Mouse (Mus musculus) heart, embryonic 13.5 days (tissue): ENCODE data around the gene 6430550D23Rik. TPM values are rescaled to one million over a fixed set of nuclear protein-coding genes. Genes with fewer than 3 reads are reported as not detected.
"Not testable (repeated sequence)": the region's sequence is repeated elsewhere in the genome, so short reads cannot be mapped to it uniquely, and the experiment has no call there.

Source experiments
- ATAC-seq: fragments of 200-750 bp; cut with Nextera tagmentation; 2 replicates; pipeline ENCODE4 v1.8.0; 2017; ENCODE audit warnings: moderate TSS enrichment; ENCODE audit not compliant: insufficient number of reproducible peaks, low FRiP score, low TSS enrichment; ENCODE audit errors: extremely low read depth
- H3K27ac ChIP-seq: fragments of 300-500 bp; sonication (generic); replicated peaks from 2 replicates; pipeline ENCODE4 v1.5.1; 2015; ENCODE audit warnings: moderate library complexity, mild to moderate bottlenecking, inconsistent platforms
- H3K27me3 ChIP-seq: fragments of 300-500 bp; sonication (generic); replicated peaks from 2 replicates; pipeline ENCODE4 v1.6.1; 2015; ENCODE audit warnings: mild to moderate bottlenecking, inconsistent platforms
- H3K36me3 ChIP-seq: fragments of 300-500 bp; sonication (generic); 2 replicates; pipeline ENCODE4 v1.6.1; 2015; ENCODE audit warnings: mild to moderate bottlenecking, inconsistent platforms
- H3K4me1 ChIP-seq: fragments of 300-500 bp; sonication (generic); 2 replicates; pipeline ENCODE4 v1.6.1; 2015; ENCODE audit warnings: inconsistent platforms
- H3K4me2 ChIP-seq: fragments of 300-500 bp; sonication (generic); 2 replicates; pipeline ENCODE4 v1.6.1; 2015; ENCODE audit warnings: inconsistent platforms, mild to moderate bottlenecking, moderate library complexity
- H3K4me3 ChIP-seq: fragments of 300-500 bp; sonication (generic); 2 replicates; pipeline ENCODE4 v1.5.1; 2015; ENCODE audit warnings: moderate library complexity, mild to moderate bottlenecking, inconsistent platforms
- H3K9ac ChIP-seq: fragments of 300-500 bp; sonication (generic); 2 replicates; pipeline ENCODE4 v1.6.1; 2015; ENCODE audit warnings: inconsistent platforms, mild to moderate bottlenecking, moderate library complexity
- H3K9me3 ChIP-seq: fragments of 300-500 bp; sonication (generic); 2 replicates; pipeline ENCODE4 v1.6.1; 2016; ENCODE audit warnings: inconsistent platforms
- WGBS: fragments of 180-500 bp; shearing (Covaris S2); methylation state at CpG from one replicate; pipeline ENCODE4 v1.1.7; 2015; ENCODE audit warnings: mixed read lengths; 5-methylcytosine and 5-hydroxymethylcytosine counted together
- polyA plus RNA-seq: library from polyadenylated mRNA; unstranded; fragments of >200 nt; fragmentation: Nextera tagmentation; extraction: Ambion mirVana; gene quantifications from 2 replicates; pipeline ENCODE4 v1.2.1, GENCODE M21; 2015

6430550D23Rik gene
- polyA plus RNA-seq, 1 experiment from 2014 or later, result 1.0 TPM

- 73% methylated on average over 7 of the region's 7 CpGs for WGBS
These were observed 67.8 kb downstream of the 6430550D23Rik start for GRCm38 (mm10) chr2:155939897-155940529.

GRCm38 (mm10) chr2:155929531-155930442, 78.0 kb downstream of the 6430550D23Rik start, which contains the start of gene Uqcc1:
Uqcc1 (minus strand) TSS chr2:155930310.
- ATAC-seq, result peak; percentile 71; the same call in 1 of the 2 replicates
- peak within 1 kb of the TSS; percentile 76 for H3K4me3 ChIP-seq
- WGBS, result under 1% methylated on average over 38 of the region's 38 CpGs
- H3K27me3 ChIP-seq, result no peaks in the 10 kb centered on the region
- peaks cover 22% of the 10 kb centered on the region for H3K4me1 ChIP-seq
- H3K36me3 ChIP-seq, result peaks cover 11% of the 10 kb centered on the region; the same call in 1 of the 2 replicates
- peak within 1 kb of the TSS; percentile 93 for H3K27ac ChIP-seq
- H3K9me3 ChIP-seq, result no peaks in the 10 kb centered on the region
- H3K9ac ChIP-seq, result peak within 1 kb of the TSS; percentile 85
- H3K4me2 ChIP-seq, result peak within 1 kb of the TSS; percentile 68

More at GRCm38 (mm10) chr2:155939897-155940529, 67.8 kb downstream of the 6430550D23Rik start:
- Histone ChIP-seq H3K4me2 (no peak overlapping the region), H3K36me3 (no peaks in the 10 kb centered on the region), H3K4me1 (peaks cover 15% of the 10 kb centered on the region), H3K9me3 (no peaks in the 10 kb centered on the region), H3K27ac (no peak overlapping the region), H3K9ac (no peak overlapping the region), H3K4me3 (no peak overlapping the region), H3K27me3 (peaks cover 12% of the 10 kb centered on the region)
- no peak for ATAC-seq

GRCm38 (mm10) chr2:155928711-155929345, 78.9 kb downstream of the 6430550D23Rik start:
- Histone ChIP-seq H3K4me2 (peak overlapping the region; percentile 68), H3K27ac (peak overlapping the region; percentile 93), H3K27me3 (no peaks in the 10 kb centered on the region), H3K36me3 (peaks cover 20% of the 10 kb centered on the region; the same call in 1 of the 2 replicates), H3K9ac (peak overlapping the region; percentile 85), H3K4me1 (peaks cover 22% of the 10 kb centered on the region), H3K4me3 (peak overlapping the region; percentile 76), H3K9me3 (no peaks in the 10 kb centered on the region)
- 81% methylated on average over 7 of the region's 7 CpGs for WGBS
- ATAC-seq, result no peak

- not testable (repeated sequence) for H3K9me3 ChIP-seq, ATAC-seq, H3K4me2 ChIP-seq, H3K27me3 ChIP-seq, H3K9ac ChIP-seq, H3K27ac ChIP-seq, H3K4me3 ChIP-seq
- H3K4me1 ChIP-seq, result peaks cover 16% of the 10 kb centered on the region
- WGBS, result 80% methylated on average over 6 of the region's 6 CpGs
- H3K36me3 ChIP-seq, result peaks cover 40% of the 10 kb centered on the region
These were observed 82.6 kb downstream of the 6430550D23Rik start for GRCm38 (mm10) chr2:155925213-155925612.

Other genes starting within 250 kb of the 6430550D23Rik start
- gene Mmp24, start 232.6 kb downstream of the 6430550D23Rik start, polyA plus RNA-seq, result 0.04 TPM in 1 of 2 replicates, not detected in the other
- 10.8 and 12.0 TPM in 2 replicates for gene BC029722, start 188.6 kb downstream of the 6430550D23Rik start, polyA plus RNA-seq
- 127 and 152 TPM in 2 replicates for gene Eif6, start 181.1 kb downstream of the 6430550D23Rik start, polyA plus RNA-seq
- gene Fam83c, start 173.1 kb downstream of the 6430550D23Rik start, polyA plus RNA-seq, result 0.06 and 0.09 TPM in 2 replicates
- gene Uqcc1, start 77.7 kb downstream of the 6430550D23Rik start, polyA plus RNA-seq, result 99.7 and 108 TPM in 2 replicates
- not detected in 2 replicates for gene Gm15557, start 67.2 kb downstream of the 6430550D23Rik start, polyA plus RNA-seq
- 0.37 and 0.64 TPM in 2 replicates for gene Gdf5, start 62.6 kb downstream of the 6430550D23Rik start, polyA plus RNA-seq
- 9.4 and 9.6 TPM in 2 replicates for gene Cep250, start 51.5 kb downstream of the 6430550D23Rik start, polyA plus RNA-seq
- 171 and 177 TPM in 2 replicates for gene Ergic3, start 68 bp upstream of the 6430550D23Rik start, polyA plus RNA-seq
- not detected in 2 replicates for gene Fer1l4, start 45.0 kb upstream of the 6430550D23Rik start, polyA plus RNA-seq
- 2.1 and 2.3 TPM in 2 replicates for gene Spag4, start 57.2 kb upstream of the 6430550D23Rik start, polyA plus RNA-seq
- 22.7 and 28.4 TPM in 2 replicates for gene Cpne1, start 104.0 kb upstream of the 6430550D23Rik start, polyA plus RNA-seq
- 18.3 and 20.4 TPM in 2 replicates for gene Rbm12, start 104.0 kb upstream of the 6430550D23Rik start, polyA plus RNA-seq
- gene Gm28036, start 119.1 kb upstream of the 6430550D23Rik start, polyA plus RNA-seq, result 10.4 and 13.7 TPM in 2 replicates
- gene Romo1, start 136.1 kb upstream of the 6430550D23Rik start, polyA plus RNA-seq, result 382 and 427 TPM in 2 replicates
- gene Nfs1, start 136.2 kb upstream of the 6430550D23Rik start, polyA plus RNA-seq, result 58.1 and 61.1 TPM in 2 replicates
- 360 and 386 TPM in 2 replicates for gene Rbm39, start 172.3 kb upstream of the 6430550D23Rik start, polyA plus RNA-seq
- 46.9 and 48.6 TPM in 2 replicates for gene Phf20, start 188.5 kb upstream of the 6430550D23Rik start, polyA plus RNA-seq